Mouse (Mus musculus) cerebellum, postnatal 14 days (tissue): ENCODE measurements around the gene Zfp317.
"Not testable (repeated sequence)": the region's sequence is repeated elsewhere in the genome, so short reads cannot be mapped to it uniquely, and the experiment has no call there.

Experiments
- DNase-seq, 2 experiments: peaks; one replicate each; pipeline ENCODE4 v3.0.0; 2021; ENCODE audit warnings: mixed read lengths in 2 of 2

The Zfp317 gene

DNA sequence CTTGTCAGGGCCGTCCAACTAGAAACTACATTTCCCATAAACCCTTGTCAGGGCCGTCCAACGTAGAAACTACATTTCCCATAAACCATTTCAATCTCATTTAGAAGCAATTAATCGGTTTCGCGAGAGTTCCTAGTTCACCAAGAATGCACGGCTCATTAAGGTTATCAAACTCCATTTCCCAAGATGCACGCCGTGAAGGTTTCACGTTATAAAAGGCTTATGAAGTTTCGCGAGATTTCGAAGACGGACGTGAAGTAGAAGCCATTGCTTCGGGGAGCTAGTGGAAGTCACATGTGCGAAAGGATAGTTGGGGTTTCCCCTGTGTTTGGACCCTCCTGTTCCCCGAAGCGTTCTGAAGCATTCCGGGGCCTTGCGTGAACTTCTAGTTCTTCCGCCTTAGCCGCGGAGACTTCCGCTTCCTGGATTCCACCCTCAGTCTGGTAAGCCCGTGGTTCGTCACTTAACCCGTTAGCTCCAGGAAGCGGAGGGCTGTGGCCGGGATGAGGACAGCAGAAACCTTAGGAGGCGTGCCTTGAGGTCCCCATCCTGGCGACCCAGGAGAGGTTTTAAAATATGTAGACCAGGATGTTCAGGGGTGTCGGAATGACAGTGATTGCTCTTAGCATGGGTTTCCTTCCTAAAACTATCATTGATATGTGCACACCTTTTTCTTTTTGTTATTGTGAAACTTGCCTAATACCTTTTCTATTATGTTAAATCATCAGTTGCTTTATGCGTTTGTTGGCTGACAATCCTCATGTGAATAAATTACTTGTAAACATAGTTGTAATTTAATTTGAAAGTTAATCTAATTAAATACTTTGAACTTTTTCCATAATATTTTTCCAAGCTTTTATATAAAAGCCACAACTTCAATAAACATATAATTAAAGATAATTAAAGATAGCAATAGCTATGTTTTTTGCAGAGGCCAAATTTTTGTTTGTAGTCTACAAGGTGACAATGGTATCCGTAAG, at the start of gene Zfp317:
Zfp317 (plus strand) TSS at position 260 of the 980 bp plus-strand sequence.
- DNase-seq = peak; percentile 84 to 88

- DNase-seq = no peak
These were observed 39.6 kb upstream of the Zfp317 start, which contains the start of gene Olfr855 for GRCm38 (mm10) chr9:19582317-19582716. Gene Olfr855, plus strand, starts transcription at chr9:19582617.

GRCm38 (mm10) chr9:19621297-19621696, 605 bp upstream of the Zfp317 start:
- peak in 1 of 2 experiments; percentile 8 for DNase-seq

GRCm38 (mm10) chr9:19629574-19629973, 7.7 kb downstream of the Zfp317 start:
- DNase-seq = no peak

DNA sequence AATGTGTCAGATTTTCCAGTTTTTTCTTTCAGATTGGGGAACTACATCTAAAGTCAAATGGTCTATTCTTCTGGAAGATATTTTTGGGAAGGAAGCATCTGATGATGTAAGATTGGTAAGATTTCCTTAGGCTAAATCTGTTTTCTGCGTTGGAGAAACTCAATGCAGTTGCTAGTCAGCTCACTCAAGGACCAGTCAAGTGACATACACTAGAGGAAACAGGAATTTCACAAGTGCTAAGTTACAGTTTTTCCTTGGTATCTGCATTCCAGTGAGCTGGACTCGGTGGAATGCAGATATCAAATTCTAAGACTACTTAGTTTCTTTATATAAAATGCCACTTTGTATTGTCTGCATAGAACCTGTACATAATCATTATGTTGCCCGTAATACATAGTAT, 23.3 kb downstream of the Zfp317 start:
- no peak for DNase-seq

DNA sequence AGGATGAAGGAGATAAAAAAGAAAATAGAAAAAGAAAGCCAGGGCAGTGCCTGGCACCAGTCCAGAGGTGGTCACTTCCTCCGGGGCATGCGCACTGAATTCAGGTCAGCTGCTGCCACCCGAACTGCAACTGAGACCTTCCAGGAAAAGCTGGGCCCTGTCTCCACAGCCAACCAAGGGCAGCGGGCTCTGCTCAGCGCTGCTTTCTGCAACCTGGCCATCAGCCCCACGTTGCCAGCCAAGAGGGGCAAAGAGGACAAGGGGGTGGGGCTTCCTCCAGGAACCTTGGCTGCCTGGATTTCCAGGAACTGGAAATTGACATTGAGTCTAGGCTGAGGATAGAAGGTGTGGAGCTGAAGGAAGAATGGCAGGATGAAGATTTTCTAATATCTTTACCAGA, 68.4 kb downstream of the Zfp317 start:
- DNase-seq = peak in 1 of 2 experiments; percentile 2

GRCm38 (mm10) chr9:19691426-19691825, 69.5 kb downstream of the Zfp317 start:
- DNase-seq = no peak

DNA sequence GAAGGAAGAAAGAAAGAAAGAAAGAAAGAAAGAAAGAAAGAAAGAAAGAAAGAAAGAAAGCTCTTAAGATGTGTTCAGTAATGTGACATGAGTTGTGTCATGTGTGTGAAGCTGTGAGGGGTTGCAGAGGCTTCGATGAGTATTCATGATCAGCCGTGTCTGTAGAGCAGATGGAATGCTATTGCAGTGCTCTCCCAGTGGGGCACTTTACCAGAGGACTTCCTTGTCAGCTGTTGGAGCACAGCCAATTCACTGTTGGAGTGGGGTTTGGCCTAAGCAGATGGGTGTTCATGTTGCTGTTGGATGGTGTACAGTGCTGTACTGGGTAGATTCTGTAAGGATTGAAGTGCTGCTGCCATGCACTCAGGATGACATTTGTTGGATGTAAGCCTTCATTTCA, 70.5 kb downstream of the Zfp317 start:
- DNase-seq = peak in 1 of 2 experiments; percentile 8

DNA sequence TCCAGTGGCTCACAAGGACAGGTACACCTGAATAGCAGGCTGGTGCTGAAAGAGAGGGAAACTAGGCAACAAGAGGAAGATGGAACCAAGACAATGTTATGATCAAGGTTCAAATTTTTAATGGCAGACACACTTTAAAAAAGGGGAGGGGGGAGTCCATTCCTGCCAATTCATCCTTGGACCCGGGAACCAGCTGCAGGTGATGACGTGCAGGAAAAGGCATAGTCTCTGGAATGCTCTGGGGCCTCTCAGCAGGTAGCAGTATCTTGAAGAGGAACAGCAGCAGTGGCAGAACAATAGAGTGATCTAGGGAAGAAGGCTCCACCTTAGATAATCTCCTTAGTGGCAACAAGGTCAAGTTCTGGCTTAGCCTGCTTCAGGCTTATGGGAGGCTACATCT, 72.4 kb downstream of the Zfp317 start:
- not testable (repeated sequence) for DNase-seq

- not testable (repeated sequence) for DNase-seq
These were observed 73.0 kb downstream of the Zfp317 start for GRCm38 (mm10) chr9:19694898-19695379.
